Mouse (Mus musculus): ENCODE results near the gene Zfp937.
"Not testable (repeated sequence)": the region's sequence is repeated elsewhere in the genome, so short reads cannot be mapped to it uniquely, and the experiment has no call there.

DNA sequence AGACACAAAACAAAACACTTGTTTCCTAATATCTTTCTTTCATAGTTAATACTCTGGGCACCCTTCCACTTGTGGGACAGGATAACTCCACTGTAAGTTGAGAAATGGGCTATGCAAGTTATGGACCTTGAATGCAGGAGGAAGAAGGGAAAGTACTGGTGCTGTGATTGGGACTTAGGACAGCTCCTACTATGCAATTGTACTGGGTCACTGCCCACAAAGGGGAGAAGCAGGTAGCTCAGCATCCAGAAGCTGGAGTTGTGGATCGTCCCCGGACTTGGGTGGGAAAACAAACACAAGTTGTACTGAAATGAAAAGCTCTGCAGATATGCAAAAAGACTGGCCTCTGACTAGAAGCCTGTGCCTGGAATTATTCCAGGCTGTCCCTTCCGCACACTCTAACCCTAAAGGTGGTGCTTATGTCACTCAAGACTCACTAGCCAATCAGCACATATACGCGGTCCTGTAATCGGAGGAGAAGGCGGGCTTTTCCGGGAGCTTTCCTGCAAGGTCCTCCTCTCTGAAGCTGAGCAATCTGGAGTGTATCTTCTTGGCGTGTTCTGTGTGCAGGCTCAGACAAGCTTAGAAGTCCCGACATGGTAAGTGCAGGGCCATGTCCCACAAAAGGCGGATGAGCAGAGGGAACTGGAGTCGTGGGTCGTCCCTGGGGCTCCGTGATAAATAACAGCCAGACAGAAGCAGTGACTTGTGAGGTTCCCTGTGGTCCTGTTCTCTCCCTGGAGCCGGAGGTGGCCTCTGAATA is at the start of gene Zfp937:
- TF ChIP-seq ZNF384 (IDR thresholded peaks at IDR 0.05; ENCODE audit: low read depth, low read length); ZC3H11A (IDR thresholded peaks at IDR 0.05; ENCODE audit: borderline replicate concordance, low read depth, low read length): not testable (repeated sequence)

Measured in ES-E14 (cell line).